8 mouse cellular contexts compared by ENCODE assay signal in the genomic region with DNA sequence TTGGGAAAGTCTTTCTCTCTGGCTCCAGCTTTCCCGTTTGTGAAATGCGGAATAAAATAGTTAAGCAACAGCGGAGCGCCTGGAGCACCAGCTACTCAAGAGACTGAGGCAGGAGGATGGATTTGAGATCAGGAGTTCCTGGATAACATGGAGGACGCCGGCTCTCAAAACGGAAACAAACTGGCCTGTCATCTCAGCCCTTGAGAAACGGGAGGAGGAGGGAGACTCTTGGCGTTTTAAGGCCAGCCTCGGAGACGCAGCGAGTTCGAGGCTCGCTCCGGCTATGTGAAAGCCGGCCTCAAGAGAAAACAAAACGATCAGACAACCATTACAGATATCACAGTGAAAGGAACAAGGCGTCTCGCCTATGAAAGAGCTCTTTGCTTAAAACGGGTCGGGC. TPM values are rescaled to one million over a fixed set of nuclear protein-coding genes. Genes with fewer than 3 reads are reported as not detected.
DNase-seq lines count a peak whose midpoint lies in the region; ATAC-seq and TF ChIP-seq lines count a peak whose summit lies in the region.

No protein-coding gene starts in this region.

- WGBS in neural tube, embryonic 11.5 days = 3% methylated on average over 21 of the region's 21 CpGs
- 5% methylated on average over 21 of the region's 21 CpGs for WGBS in embryonic facial prominence, embryonic 10.5 days
- 3% methylated on average over 21 of the region's 21 CpGs for WGBS in intestine, embryonic 14.5 days
- WGBS in midbrain, postnatal 0 days = 3% methylated on average over 21 of the region's 21 CpGs

- no peaks in the 10 kb centered on the region for H3K27me3 ChIP-seq in neural tube, embryonic 11.5 days (ENCODE audit: control insufficient read depth, insufficient read depth, low read length)
- H3K27me3 ChIP-seq in embryonic facial prominence, embryonic 10.5 days (replicated peaks; ENCODE audit: low read depth, poor library complexity, severe bottlenecking) = no peaks in the 10 kb centered on the region
- H3K27me3 ChIP-seq in intestine, embryonic 14.5 days (replicated peaks; ENCODE audit: control insufficient read depth, insufficient read depth, low read length) = no peaks in the 10 kb centered on the region
- no peaks in the 10 kb centered on the region for H3K27me3 ChIP-seq in midbrain, postnatal 0 days (ENCODE audit: insufficient read depth, low read length)

- peaks cover 8% of the 10 kb centered on the region; the same call in 1 of the 2 replicates for H3K4me1 ChIP-seq in neural tube, embryonic 11.5 days (ENCODE audit: control insufficient read depth, insufficient read depth, low read length)
- H3K4me1 ChIP-seq in embryonic facial prominence, embryonic 10.5 days = peaks cover 13% of the 10 kb centered on the region
- peaks cover 9% of the 10 kb centered on the region for H3K4me1 ChIP-seq in intestine, embryonic 14.5 days (replicated peaks; ENCODE audit: control insufficient read depth, insufficient read depth, low read length)
- H3K4me1 ChIP-seq in midbrain, postnatal 0 days (ENCODE audit: insufficient read depth, low read length) = 0 out of 2 replicates have a peak, but pooled peaks cover 4% of the 10 kb centered on the region

- H3K27ac ChIP-seq in neural tube, embryonic 11.5 days (ENCODE audit: low read depth, low read length) = peak overlapping the region; percentile 89
- H3K27ac ChIP-seq in embryonic facial prominence, embryonic 10.5 days (replicated peaks) = peak overlapping the region; percentile 98
- H3K27ac ChIP-seq in intestine, embryonic 14.5 days (ENCODE audit: low read depth) = peak overlapping the region; percentile 95
- peak overlapping the region; percentile 99 for H3K27ac ChIP-seq in midbrain, postnatal 0 days (ENCODE audit: low read depth, low read length)

- no peak for ATAC-seq in neural tube, embryonic 11.5 days (ENCODE audit: insufficient read depth, low FRiP score, low TSS enrichment)
- no peak for ATAC-seq in intestine, embryonic 14.5 days (replicated peaks; ENCODE audit: low FRiP score, low TSS enrichment, low read depth)
- no peak for ATAC-seq in midbrain, postnatal 0 days (ENCODE audit: low FRiP score)
- ATAC-seq in megakaryocyte-erythroid progenitor cell, adult 5-6 weeks (replicated peaks; ENCODE audit: low FRiP score, low TSS enrichment, poor library complexity, severe bottlenecking) = no peak

- peak overlapping the region; percentile 89 for H3K9ac ChIP-seq in neural tube, embryonic 11.5 days (ENCODE audit: low read length)
- peak overlapping the region; percentile 95 for H3K9ac ChIP-seq in intestine, embryonic 14.5 days (ENCODE audit: low read length)
- peak overlapping the region; percentile 93 for H3K9ac ChIP-seq in midbrain, postnatal 0 days (replicated peaks; ENCODE audit: low read length, poor library complexity, severe bottlenecking)

- no peak for DNase-seq in neural tube, embryonic 11.5 days (ENCODE audit: low spot score)
- DNase-seq in neural tube, embryonic 10.5 days (ENCODE audit: extremely low spot score, low spot score) = no peak
- no peak for DNase-seq in embryonic facial prominence, embryonic 10.5 days (ENCODE audit: low spot score)
- peak; percentile 59 for DNase-seq in intestine, embryonic 14.5 days (ENCODE audit: low spot score)
- DNase-seq in midbrain, postnatal 0 days (ENCODE audit: low spot score) = peak; percentile 8
- no peak for DNase-seq in ovary, postnatal 10 days (ENCODE audit: low spot score)
- no peak for DNase-seq in cerebellum, postnatal 4 days (ENCODE audit: low spot score in 2 of 2)

- H3K9me3 ChIP-seq in neural tube, embryonic 11.5 days (ENCODE audit: control insufficient read depth, low read length) = no peaks in the 10 kb centered on the region
- H3K9me3 ChIP-seq in embryonic facial prominence, embryonic 10.5 days = no peaks in the 10 kb centered on the region
- no peaks in the 10 kb centered on the region for H3K9me3 ChIP-seq in intestine, embryonic 14.5 days (ENCODE audit: control insufficient read depth, low read length)
- no peaks in the 10 kb centered on the region for H3K9me3 ChIP-seq in midbrain, postnatal 0 days (ENCODE audit: low read length)

- peaks cover 4% of the 10 kb centered on the region; the same call in 1 of the 2 replicates for H3K36me3 ChIP-seq in neural tube, embryonic 11.5 days (ENCODE audit: control insufficient read depth, insufficient read depth, low read length)
- H3K36me3 ChIP-seq in embryonic facial prominence, embryonic 10.5 days (replicated peaks) = peaks cover 48% of the 10 kb centered on the region
- peaks cover 14% of the 10 kb centered on the region for H3K36me3 ChIP-seq in intestine, embryonic 14.5 days (ENCODE audit: control insufficient read depth, insufficient read depth, low read length)
- peaks cover 10% of the 10 kb centered on the region for H3K36me3 ChIP-seq in midbrain, postnatal 0 days (ENCODE audit: insufficient read depth, low read length)

- H3K4me3 ChIP-seq in neural tube, embryonic 11.5 days (ENCODE audit: low read depth, low read length) = peak overlapping the region; percentile 76
- peak overlapping the region; percentile 96 for H3K4me3 ChIP-seq in embryonic facial prominence, embryonic 10.5 days
- H3K4me3 ChIP-seq in intestine, embryonic 14.5 days (ENCODE audit: low read depth, low read length) = peak overlapping the region; percentile 83
- H3K4me3 ChIP-seq in midbrain, postnatal 0 days (ENCODE audit: low read depth, low read length) = peak overlapping the region; percentile 91

- TF ChIP-seq CTCF in midbrain, postnatal 0 days (IDR thresholded peaks at IDR 0.05) = no peak

- H3K4me2 ChIP-seq in neural tube, embryonic 11.5 days (ENCODE audit: low read depth) = peak overlapping the region; percentile 90
- H3K4me2 ChIP-seq in intestine, embryonic 14.5 days (ENCODE audit: low read length) = peak overlapping the region; percentile 90
- peak overlapping the region; percentile 80 for H3K4me2 ChIP-seq in midbrain, postnatal 0 days (ENCODE audit: low read depth, low read length, poor library complexity, severe bottlenecking)

RNA-seq across cellular contexts. Expression of a gene that starts 0.8 kb away (rescaled TPM):
- 180 and 196 TPM in 2 replicates for polyA plus RNA-seq in neural tube, embryonic 11.5 days (2014; fragmentation: Nextera tagmentation; extraction: Ambion mirVana)
- 181 and 182 TPM in 2 replicates for polyA plus RNA-seq in embryonic facial prominence, embryonic 10.5 days (2016; fragmentation: Nextera tagmentation; extraction: Ambion mirVana)
- polyA plus RNA-seq in intestine, embryonic 14.5 days (2014; fragmentation: Nextera tagmentation; extraction: Ambion mirVana) = 145 and 150 TPM in 2 replicates
- total RNA-seq in midbrain, postnatal 0 days (2014; rRNA removed) = 93.3 and 114 TPM in 2 replicates
- 108 and 110 TPM in 2 replicates for polyA plus RNA-seq in midbrain, postnatal 0 days (2015; fragmentation: Nextera tagmentation; extraction: Ambion mirVana)
- total RNA-seq in megakaryocyte-erythroid progenitor cell, adult 5-6 weeks (2014; fragmentation: Nextera tagmentation) = 59.0 and 76.4 TPM in 2 replicates
- total RNA-seq in megakaryocyte-erythroid progenitor cell, adult 5-6 weeks (2017) = 65.4 and 92.3 TPM in 2 replicates

RNA-seq across cellular contexts. Expression of a gene that starts 24.0 kb away (rescaled TPM):
- 175 and 179 TPM in 2 replicates for polyA plus RNA-seq in neural tube, embryonic 11.5 days (2014; fragmentation: Nextera tagmentation; extraction: Ambion mirVana)
- 194 and 204 TPM in 2 replicates for polyA plus RNA-seq in embryonic facial prominence, embryonic 10.5 days (2016; fragmentation: Nextera tagmentation; extraction: Ambion mirVana)
- polyA plus RNA-seq in intestine, embryonic 14.5 days (2014; fragmentation: Nextera tagmentation; extraction: Ambion mirVana) = 159 and 168 TPM in 2 replicates
- total RNA-seq in midbrain, postnatal 0 days (2014; rRNA removed) = 76.8 and 86.5 TPM in 2 replicates
- 127 and 146 TPM in 2 replicates for polyA plus RNA-seq in midbrain, postnatal 0 days (2015; fragmentation: Nextera tagmentation; extraction: Ambion mirVana)
- total RNA-seq in megakaryocyte-erythroid progenitor cell, adult 5-6 weeks (2014; fragmentation: Nextera tagmentation) = 89.4 and 102 TPM in 2 replicates
- 33.0 and 55.6 TPM in 2 replicates for total RNA-seq in megakaryocyte-erythroid progenitor cell, adult 5-6 weeks (2017)

RNA-seq across cellular contexts. Expression of a gene that starts 25.8 kb away (rescaled TPM):
- polyA plus RNA-seq in neural tube, embryonic 11.5 days (2014; fragmentation: Nextera tagmentation; extraction: Ambion mirVana) = 64.0 and 78.6 TPM in 2 replicates
- polyA plus RNA-seq in embryonic facial prominence, embryonic 10.5 days (2016; fragmentation: Nextera tagmentation; extraction: Ambion mirVana) = 87.2 and 90.4 TPM in 2 replicates
- 60.7 and 66.4 TPM in 2 replicates for polyA plus RNA-seq in intestine, embryonic 14.5 days (2014; fragmentation: Nextera tagmentation; extraction: Ambion mirVana)
- total RNA-seq in midbrain, postnatal 0 days (2014; rRNA removed) = 171 and 228 TPM in 2 replicates
- 92.7 and 95.2 TPM in 2 replicates for polyA plus RNA-seq in midbrain, postnatal 0 days (2015; fragmentation: Nextera tagmentation; extraction: Ambion mirVana)
- 30.4 and 53.1 TPM in 2 replicates for total RNA-seq in megakaryocyte-erythroid progenitor cell, adult 5-6 weeks (2014; fragmentation: Nextera tagmentation)
- 107 and 139 TPM in 2 replicates for total RNA-seq in megakaryocyte-erythroid progenitor cell, adult 5-6 weeks (2017)

RNA-seq across cellular contexts. Expression of a gene that starts 59.1 kb away (rescaled TPM):
- 40.3 and 45.1 TPM in 2 replicates for polyA plus RNA-seq in neural tube, embryonic 11.5 days (2014; fragmentation: Nextera tagmentation; extraction: Ambion mirVana)
- 49.0 and 50.5 TPM in 2 replicates for polyA plus RNA-seq in embryonic facial prominence, embryonic 10.5 days (2016; fragmentation: Nextera tagmentation; extraction: Ambion mirVana)
- 64.2 and 71.9 TPM in 2 replicates for polyA plus RNA-seq in intestine, embryonic 14.5 days (2014; fragmentation: Nextera tagmentation; extraction: Ambion mirVana)
- total RNA-seq in midbrain, postnatal 0 days (2014; rRNA removed) = 4.2 and 6.7 TPM in 2 replicates
- 38.5 and 40.0 TPM in 2 replicates for polyA plus RNA-seq in midbrain, postnatal 0 days (2015; fragmentation: Nextera tagmentation; extraction: Ambion mirVana)
- 46.0 and 51.6 TPM in 2 replicates for total RNA-seq in megakaryocyte-erythroid progenitor cell, adult 5-6 weeks (2014; fragmentation: Nextera tagmentation)
- total RNA-seq in megakaryocyte-erythroid progenitor cell, adult 5-6 weeks (2017) = 32.0 and 45.4 TPM in 2 replicates

Comparison
In these comparisons a context has a peak if more than half of its experiments do, and no peak if none do; other contexts are left out.
1. DNase-seq: peak in intestine, embryonic 14.5 days (single experiment) and midbrain, postnatal 0 days (single experiment); none in neural tube, embryonic 11.5 days (single experiment), neural tube, embryonic 10.5 days (single experiment), embryonic facial prominence, embryonic 10.5 days (single experiment), ovary, postnatal 10 days (single experiment) and cerebellum, postnatal 4 days (0 of 2).
2. Peak in every context shown above with its lines, with median percentiles within 50 percentile points of each other: H3K27ac ChIP-seq, H3K4me2 ChIP-seq, H3K4me3 ChIP-seq and H3K9ac ChIP-seq.